Mouse (Mus musculus): Measurements from ENCODE around the gene Lrrfip2.

DNA sequence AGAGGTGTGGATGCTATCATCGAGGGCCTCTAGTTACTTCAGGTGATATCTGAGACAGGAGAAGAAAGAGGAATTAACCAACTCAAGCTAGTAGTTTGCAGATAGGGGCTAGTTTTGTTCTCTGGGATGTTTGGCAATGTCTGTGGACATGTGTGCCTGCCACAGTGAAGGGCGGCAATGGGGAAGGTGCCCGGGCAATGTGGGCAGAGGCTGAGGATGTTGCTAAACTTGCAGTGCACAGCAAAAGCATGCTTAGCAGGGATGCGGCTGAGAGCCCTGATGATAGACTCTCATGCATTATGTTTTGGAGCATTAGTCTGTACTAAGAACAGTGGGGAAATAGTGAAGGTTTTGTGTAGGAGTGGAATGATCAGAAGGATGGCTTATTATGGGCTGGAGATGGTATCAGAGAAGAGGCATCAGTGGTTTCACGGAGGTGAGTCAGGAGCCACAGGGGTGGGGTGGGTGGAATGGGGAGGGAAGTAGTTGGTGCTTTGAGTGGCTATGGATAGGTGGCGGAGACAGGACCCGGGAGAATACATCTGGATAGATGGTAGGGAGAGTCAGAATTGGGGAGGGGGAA is 28.9 kb downstream of the Lrrfip2 start:
- TF ChIP-seq CTCF (IDR thresholded peaks at IDR 0.05; ENCODE audit: extremely low read depth, insufficient read depth, insufficient read length, insufficient replicate concordance) (no peak), POLR2A (IDR thresholded peaks at IDR 0.05; ENCODE audit: low read depth, low read length) (no peak)

All from spleen, adult 2 months (tissue).